Mouse (Mus musculus) erythroblast, embryonic 14.5 days (primary cell): ENCODE data around the gene Ccn1. TPM values are rescaled to one million over a fixed set of nuclear protein-coding genes. Genes with fewer than 3 reads are reported as not detected.

Source experiments
- H3K27me3 ChIP-seq: 2 replicates; pipeline ENCODE4 v1.6.1; 2012; ENCODE audit warnings: inconsistent platforms; ENCODE audit not compliant: control insufficient read depth
- H3K36me3 ChIP-seq: 2 replicates; pipeline ENCODE4 v1.6.1; 2012; ENCODE audit warnings: mild to moderate bottlenecking, inconsistent platforms; ENCODE audit not compliant: control insufficient read depth
- H3K4me1 ChIP-seq: 2 replicates; pipeline ENCODE4 v1.6.1; 2012; ENCODE audit warnings: inconsistent platforms; ENCODE audit not compliant: control insufficient read depth
- H3K4me3 ChIP-seq: replicated peaks from 2 replicates; pipeline ENCODE3; 2012; ENCODE audit warnings: moderate library complexity, mild to moderate bottlenecking, inconsistent platforms
- H3K9me3 ChIP-seq: 2 replicates; pipeline ENCODE4 v1.6.1; 2012; ENCODE audit warnings: low read length, inconsistent platforms, mixed read lengths; ENCODE audit not compliant: control insufficient read depth
- GATA1 ChIP-seq: IDR thresholded peaks from 2 replicates; pipeline ENCODE4 v1.6.1; 2012; ENCODE audit warnings: low read length, inconsistent platforms, mixed read lengths
- TAL1 ChIP-seq: IDR thresholded peaks from 3 replicates; pipeline ENCODE4 v1.6.1; 2012; ENCODE audit warnings: low read length, inconsistent platforms, mixed read lengths
- polyA plus RNA-seq: library from polyadenylated mRNA; stranded (reverse); fragments of >175 nt; gene quantifications from 2 replicates; pipeline ENCODE4 v1.2.3, GENCODE M21; 2012

Ccn1 gene
- polyA plus RNA-seq, 1 experiment, result 0.09 TPM

- peaks cover 2% of the 10 kb centered on the region; the same call in 1 of the 2 replicates for H3K9me3 ChIP-seq
- TF ChIP-seq GATA1 (no peak), TAL1 (no peak)
- no peaks in the 10 kb centered on the region for H3K27me3 ChIP-seq
- H3K4me3 ChIP-seq, result no peak overlapping the region
- no peaks in the 10 kb centered on the region for H3K4me1 ChIP-seq
- H3K36me3 ChIP-seq, result no peaks in the 10 kb centered on the region
These were observed 22.0 kb downstream of the Ccn1 start for GRCm38 (mm10) chr3:145627830-145628229.

- Histone ChIP-seq H3K4me1 (no peaks in the 10 kb centered on the region), H3K36me3 (no peaks in the 10 kb centered on the region), H3K9me3 (peaks cover 2% of the 10 kb centered on the region; the same call in 1 of the 2 replicates), H3K4me3 (no peak overlapping the region), H3K27me3 (no peaks in the 10 kb centered on the region)
- TF ChIP-seq GATA1 (no peak), TAL1 (no peak)
These were observed 23.7 kb downstream of the Ccn1 start for GRCm38 (mm10) chr3:145626063-145626462.

GRCm38 (mm10) chr3:145625546-145625945, 24.2 kb downstream of the Ccn1 start:
- peaks cover 2% of the 10 kb centered on the region; the same call in 1 of the 2 replicates for H3K9me3 ChIP-seq
- TF ChIP-seq GATA1, result no peak
- TF ChIP-seq TAL1, result 0 out of 3 replicates have a peak, but pooled peaks have one; percentile 15
- H3K4me3 ChIP-seq, result no peak overlapping the region
- H3K36me3 ChIP-seq, result no peaks in the 10 kb centered on the region
- no peaks in the 10 kb centered on the region for H3K4me1 ChIP-seq
- no peaks in the 10 kb centered on the region for H3K27me3 ChIP-seq

- H3K27me3 ChIP-seq, result no peaks in the 10 kb centered on the region
- H3K4me3 ChIP-seq, result no peak overlapping the region
- no peaks in the 10 kb centered on the region for H3K36me3 ChIP-seq
- peaks cover 2% of the 10 kb centered on the region; the same call in 1 of the 2 replicates for H3K9me3 ChIP-seq
- TF ChIP-seq GATA1 (no peak), TAL1 (no peak)
- H3K4me1 ChIP-seq, result no peaks in the 10 kb centered on the region
These were observed 25.0 kb downstream of the Ccn1 start for GRCm38 (mm10) chr3:145624786-145625185.

GRCm38 (mm10) chr3:145623047-145623446, 26.7 kb downstream of the Ccn1 start:
- no peak overlapping the region for H3K4me3 ChIP-seq
- no peaks in the 10 kb centered on the region for H3K4me1 ChIP-seq
- TF ChIP-seq GATA1, result no peak
- TF ChIP-seq TAL1, result no peak

GRCm38 (mm10) chr3:145621209-145621608, 28.6 kb downstream of the Ccn1 start:
- no peaks in the 10 kb centered on the region for H3K4me1 ChIP-seq
- H3K4me3 ChIP-seq, result no peak overlapping the region
- H3K9me3 ChIP-seq, result no peaks in the 10 kb centered on the region; the same call in 1 of the 2 replicates
- H3K27me3 ChIP-seq, result no peaks in the 10 kb centered on the region
- no peaks in the 10 kb centered on the region for H3K36me3 ChIP-seq
- TF ChIP-seq TAL1 (no peak), GATA1 (no peak)

More at GRCm38 (mm10) chr3:145623047-145623446, 26.7 kb downstream of the Ccn1 start:
- H3K27me3 ChIP-seq, result no peaks in the 10 kb centered on the region
- no peaks in the 10 kb centered on the region; the same call in 1 of the 2 replicates for H3K9me3 ChIP-seq
- H3K36me3 ChIP-seq, result no peaks in the 10 kb centered on the region

- TF ChIP-seq GATA1 (no peak), TAL1 (no peak)
- no peak overlapping the region for H3K4me3 ChIP-seq
These were observed 30.0 kb downstream of the Ccn1 start for GRCm38 (mm10) chr3:145619621-145620365.

GRCm38 (mm10) chr3:145618299-145618698, 31.5 kb downstream of the Ccn1 start:
- H3K4me1 ChIP-seq, result no peaks in the 10 kb centered on the region
- peaks cover 3% of the 10 kb centered on the region; the same call in 1 of the 2 replicates for H3K27me3 ChIP-seq
- H3K4me3 ChIP-seq, result no peak overlapping the region
- no peak for TF ChIP-seq GATA1
- TF ChIP-seq TAL1, result no peak
- H3K36me3 ChIP-seq, result no peaks in the 10 kb centered on the region
- H3K9me3 ChIP-seq, result no peaks in the 10 kb centered on the region; the same call in 1 of the 2 replicates

More at GRCm38 (mm10) chr3:145619621-145620365, 30.0 kb downstream of the Ccn1 start:
- no peaks in the 10 kb centered on the region for H3K36me3 ChIP-seq
- no peaks in the 10 kb centered on the region; the same call in 1 of the 2 replicates for H3K9me3 ChIP-seq
- no peaks in the 10 kb centered on the region for H3K27me3 ChIP-seq
- H3K4me1 ChIP-seq, result no peaks in the 10 kb centered on the region

GRCm38 (mm10) chr3:145614362-145615115, 35.2 kb downstream of the Ccn1 start:
- Histone ChIP-seq H3K36me3 (no peaks in the 10 kb centered on the region), H3K9me3 (no peaks in the 10 kb centered on the region; the same call in 1 of the 2 replicates), H3K4me1 (no peaks in the 10 kb centered on the region), H3K27me3 (peaks cover 3% of the 10 kb centered on the region; the same call in 1 of the 2 replicates), H3K4me3 (no peak overlapping the region)
- TF ChIP-seq TAL1, result no peak
- TF ChIP-seq GATA1, result no peak
